26 mouse cellular contexts compared by ENCODE assay signal in genomic region chr8:64539846-64540472, GRCm38 (mm10).
DNase-seq lines count a peak whose midpoint lies in the region; ATAC-seq and TF ChIP-seq lines count a peak whose summit lies in the region.
"Had no signal": no experiment of that assay in that cellular context is flagged by ENCODE, and none has a peak within 500 bp of the region (broad histone marks: within the 10 kb centered on the region; RNA-seq: fewer than 3 reads in every experiment).

No protein-coding gene starts in this region.

- H3K36me3 ChIP-seq in embryonic facial prominence, embryonic 11.5 days (replicated peaks; ENCODE audit: control insufficient read depth, insufficient read depth, low read depth, low read length), result no peaks in the 10 kb centered on the region
- H3K36me3 ChIP-seq in embryonic facial prominence, embryonic 10.5 days (replicated peaks), result no peaks in the 10 kb centered on the region
- H3K36me3 ChIP-seq in limb, embryonic 11.5 days (ENCODE audit: control insufficient read depth, insufficient read depth, low read length), result no peaks in the 10 kb centered on the region
- H3K36me3 ChIP-seq in limb, embryonic 10.5 days, result no peaks in the 10 kb centered on the region
- H3K36me3 ChIP-seq in limb, embryonic 14.5 days (ENCODE audit: control insufficient read depth, insufficient read depth, low read length), result no peaks in the 10 kb centered on the region
- no peaks in the 10 kb centered on the region for H3K36me3 ChIP-seq in forebrain, embryonic 14.5 days (ENCODE audit: control insufficient read depth, insufficient read depth, low read length)
- H3K36me3 ChIP-seq: heart, embryonic 10.5 days; kidney, embryonic 15.5 days; liver, embryonic 15.5 days; stomach, embryonic 15.5 days had no signal

- peak; percentile 51 for DNase-seq in embryonic facial prominence, embryonic 11.5 days (ENCODE audit: low spot score)
- DNase-seq in embryonic facial prominence, embryonic 10.5 days (ENCODE audit: low spot score), result no peak
- DNase-seq in limb, embryonic 11.5 days (ENCODE audit: low spot score), result peak; percentile 18
- DNase-seq in limb, embryonic 10.5 days (ENCODE audit: low spot score), result no peak
- DNase-seq in NIH3T3 (ENCODE audit: low read depth), result peak; percentile 47
- DNase-seq in limb, embryonic 14.5 days (ENCODE audit: low spot score), result peak; percentile 75
- no peak for DNase-seq in forebrain, embryonic 14.5 days (ENCODE audit: low spot score)
- no peak for DNase-seq in left cerebral cortex, adult 8-10 months (ENCODE audit: low spot score in 2 of 2)
- DNase-seq: adrenal gland, adult 8-10 months; cerebellum, adult 2 months; cerebellum, postnatal 14 days; kidney, adult 18-20 months; kidney, postnatal 25 days; midbrain, embryonic 14.5 days; retina, postnatal 1 day; right cerebral cortex, postnatal 25 days had no signal

- H3K9me3 ChIP-seq in embryonic facial prominence, embryonic 11.5 days (replicated peaks; ENCODE audit: control insufficient read depth, low read length), result no peaks in the 10 kb centered on the region
- no peaks in the 10 kb centered on the region for H3K9me3 ChIP-seq in embryonic facial prominence, embryonic 10.5 days
- H3K9me3 ChIP-seq in limb, embryonic 11.5 days (ENCODE audit: control insufficient read depth, low read length), result no peaks in the 10 kb centered on the region
- no peaks in the 10 kb centered on the region for H3K9me3 ChIP-seq in limb, embryonic 10.5 days (replicated peaks)
- peaks cover 5% of the 10 kb centered on the region; the same call in 1 of the 2 replicates for H3K9me3 ChIP-seq in limb, embryonic 14.5 days (ENCODE audit: control insufficient read depth, low read length)
- H3K9me3 ChIP-seq in forebrain, embryonic 14.5 days (replicated peaks; ENCODE audit: control insufficient read depth, low read length), result no peaks in the 10 kb centered on the region
- H3K9me3 ChIP-seq: heart, embryonic 10.5 days; kidney, embryonic 15.5 days; liver, embryonic 15.5 days; stomach, embryonic 15.5 days had no signal

- ATAC-seq in embryonic facial prominence, embryonic 11.5 days (replicated peaks; ENCODE audit: insufficient number of reproducible peaks, low FRiP score, low TSS enrichment, low read depth), result no peak
- ATAC-seq in limb, embryonic 11.5 days (ENCODE audit: insufficient number of reproducible peaks, low FRiP score, low TSS enrichment, low read depth), result no peak
- peak; percentile 70; the same call in 1 of the 2 replicates for ATAC-seq in limb, embryonic 14.5 days (ENCODE audit: low FRiP score, low read depth)
- no peak for ATAC-seq in forebrain, embryonic 14.5 days
- ATAC-seq: CD4-positive, CD25-positive, alpha-beta regulatory T cell, adult 4 months; forebrain, embryonic 16.5 days; hindbrain, embryonic 16.5 days had no signal

- 80% methylated on average over 4 of the region's 4 CpGs for WGBS in embryonic facial prominence, embryonic 11.5 days
- WGBS in embryonic facial prominence, embryonic 10.5 days, result 85% methylated on average over 4 of the region's 4 CpGs
- 77% methylated on average over 4 of the region's 4 CpGs for WGBS in limb, embryonic 11.5 days
- WGBS in limb, embryonic 10.5 days, result 84% methylated on average over 4 of the region's 4 CpGs
- 50% methylated on average over 4 of the region's 4 CpGs for WGBS in limb, embryonic 14.5 days
- 94% methylated on average over 4 of the region's 4 CpGs for WGBS in forebrain, embryonic 14.5 days

- no peak overlapping the region for H3K9ac ChIP-seq in embryonic facial prominence, embryonic 11.5 days (replicated peaks; ENCODE audit: low read length)
- no peak overlapping the region for H3K9ac ChIP-seq in limb, embryonic 11.5 days (ENCODE audit: low read length)
- H3K9ac ChIP-seq in limb, embryonic 14.5 days (ENCODE audit: low read depth, low read length, severe bottlenecking), result no peak overlapping the region
- no peak overlapping the region for H3K9ac ChIP-seq in forebrain, embryonic 14.5 days (ENCODE audit: low read length)
- H3K9ac ChIP-seq: kidney, embryonic 15.5 days; liver, embryonic 15.5 days; stomach, embryonic 15.5 days had no signal

- no peak overlapping the region for H3K4me2 ChIP-seq in embryonic facial prominence, embryonic 11.5 days (ENCODE audit: low read depth, low read length)
- no peak overlapping the region for H3K4me2 ChIP-seq in limb, embryonic 11.5 days (ENCODE audit: low read depth, severe bottlenecking)
- no peak overlapping the region for H3K4me2 ChIP-seq in limb, embryonic 14.5 days (replicated peaks; ENCODE audit: low read depth, low read length, severe bottlenecking)
- H3K4me2 ChIP-seq in forebrain, embryonic 14.5 days (ENCODE audit: low read length), result no peak overlapping the region
- H3K4me2 ChIP-seq: kidney, embryonic 15.5 days; liver, embryonic 15.5 days; stomach, embryonic 15.5 days had no signal

- H3K27me3 ChIP-seq in embryonic facial prominence, embryonic 11.5 days (ENCODE audit: control insufficient read depth, insufficient read depth, low read length), result no peaks in the 10 kb centered on the region
- H3K27me3 ChIP-seq in embryonic facial prominence, embryonic 10.5 days (replicated peaks; ENCODE audit: low read depth, poor library complexity, severe bottlenecking), result no peaks in the 10 kb centered on the region
- H3K27me3 ChIP-seq in limb, embryonic 11.5 days (ENCODE audit: control insufficient read depth, insufficient read depth, low read length), result no peaks in the 10 kb centered on the region
- no peaks in the 10 kb centered on the region for H3K27me3 ChIP-seq in limb, embryonic 10.5 days (ENCODE audit: low read depth, poor library complexity, severe bottlenecking)
- no peaks in the 10 kb centered on the region for H3K27me3 ChIP-seq in limb, embryonic 14.5 days (ENCODE audit: control insufficient read depth, insufficient read depth, low read length)
- H3K27me3 ChIP-seq in forebrain, embryonic 14.5 days (replicated peaks; ENCODE audit: control insufficient read depth, insufficient read depth, low read length), result no peaks in the 10 kb centered on the region
- H3K27me3 ChIP-seq: kidney, embryonic 15.5 days; liver, embryonic 15.5 days; stomach, embryonic 15.5 days had no signal

- TF ChIP-seq POLR2A in limb, embryonic 14.5 days (IDR thresholded peaks at IDR 0.05; ENCODE audit: borderline replicate concordance, extremely low read depth, insufficient read depth, insufficient read length), result no peak

- no peak overlapping the region for H3K4me3 ChIP-seq in embryonic facial prominence, embryonic 11.5 days (ENCODE audit: low read depth, low read length)
- H3K4me3 ChIP-seq in embryonic facial prominence, embryonic 10.5 days, result no peak overlapping the region
- no peak overlapping the region for H3K4me3 ChIP-seq in limb, embryonic 11.5 days (ENCODE audit: low read depth, low read length)
- no peak overlapping the region for H3K4me3 ChIP-seq in limb, embryonic 10.5 days
- no peak overlapping the region for H3K4me3 ChIP-seq in limb, embryonic 14.5 days (replicated peaks; ENCODE audit: low read length)
- no peak overlapping the region for H3K4me3 ChIP-seq in forebrain, embryonic 14.5 days (ENCODE audit: low read depth, low read length)
- H3K4me3 ChIP-seq: heart, embryonic 10.5 days; kidney, embryonic 15.5 days; layer of hippocampus, adult 2 months; left cerebral cortex, adult 2 months; liver, embryonic 15.5 days; stomach, embryonic 15.5 days had no signal

- no peak overlapping the region for H3K27ac ChIP-seq in embryonic facial prominence, embryonic 11.5 days (replicated peaks; ENCODE audit: low read depth, low read length)
- H3K27ac ChIP-seq in embryonic facial prominence, embryonic 10.5 days (replicated peaks), result no peak overlapping the region
- no peak overlapping the region for H3K27ac ChIP-seq in limb, embryonic 11.5 days (replicated peaks; ENCODE audit: low read depth, low read length)
- H3K27ac ChIP-seq in limb, embryonic 10.5 days, result no peak overlapping the region
- no peak overlapping the region for H3K27ac ChIP-seq in limb, embryonic 14.5 days (replicated peaks; ENCODE audit: low read depth, low read length)
- no peak overlapping the region for H3K27ac ChIP-seq in forebrain, embryonic 14.5 days (ENCODE audit: low read depth, low read length)
- H3K27ac ChIP-seq: heart, embryonic 10.5 days; kidney, embryonic 15.5 days; layer of hippocampus, adult 2 months; left cerebral cortex, adult 2 months; liver, embryonic 15.5 days; macrophage; stomach, embryonic 15.5 days had no signal

- H3K4me1 ChIP-seq in embryonic facial prominence, embryonic 11.5 days (ENCODE audit: control insufficient read depth, insufficient read depth, low read length), result no peaks in the 10 kb centered on the region
- no peaks in the 10 kb centered on the region for H3K4me1 ChIP-seq in embryonic facial prominence, embryonic 10.5 days
- no peaks in the 10 kb centered on the region for H3K4me1 ChIP-seq in limb, embryonic 11.5 days (ENCODE audit: control insufficient read depth, insufficient read depth, low read length)
- 0 out of 2 replicates have a peak, but pooled peaks cover 8% of the 10 kb centered on the region for H3K4me1 ChIP-seq in limb, embryonic 10.5 days
- peaks cover 3% of the 10 kb centered on the region; the same call in 1 of the 2 replicates for H3K4me1 ChIP-seq in limb, embryonic 14.5 days (ENCODE audit: control insufficient read depth, insufficient read depth, low read length)
- H3K4me1 ChIP-seq in forebrain, embryonic 14.5 days (ENCODE audit: control insufficient read depth, insufficient read depth, low read length), result no peaks in the 10 kb centered on the region
- H3K4me1 ChIP-seq: heart, embryonic 10.5 days; kidney, embryonic 15.5 days; liver, embryonic 15.5 days; stomach, embryonic 15.5 days had no signal

Comparison
In these comparisons a context has a peak if more than half of its experiments do, and no peak if none do; other contexts are left out.
1. DNase-seq: peak in embryonic facial prominence, embryonic 11.5 days (single experiment), limb, embryonic 11.5 days (single experiment), NIH3T3 (single experiment) and limb, embryonic 14.5 days (single experiment); none in embryonic facial prominence, embryonic 10.5 days (single experiment), limb, embryonic 10.5 days (single experiment), forebrain, embryonic 14.5 days (single experiment) and left cerebral cortex, adult 8-10 months (0 of 2).